Mouse (Mus musculus) hindbrain, embryonic 15.5 days (tissue): ENCODE measurements around the gene Prpf8. TPM values are rescaled to one million over a fixed set of nuclear protein-coding genes. Genes with fewer than 3 reads are reported as not detected.

ENCODE experiments used
- ATAC-seq: fragments of 200-750 bp; cut with Nextera tagmentation; 2 replicates; pipeline ENCODE4 v1.8.0; 2017; ENCODE audit warnings: low read depth, moderate number of reproducible peaks, moderate TSS enrichment; ENCODE audit not compliant: low FRiP score
- H3K27ac ChIP-seq: fragments of 300-500 bp; sonication (generic); replicated peaks from 2 replicates; pipeline ENCODE4 v1.5.1; 2015; ENCODE audit warnings: mild to moderate bottlenecking, inconsistent platforms
- H3K27me3 ChIP-seq: fragments of 300-500 bp; sonication (generic); 2 replicates; pipeline ENCODE4 v1.6.1; 2015; ENCODE audit warnings: control low read depth, inconsistent platforms
- H3K36me3 ChIP-seq: fragments of 300-500 bp; sonication (generic); 2 replicates; pipeline ENCODE4 v1.6.1; 2015; ENCODE audit warnings: control low read depth, inconsistent platforms
- H3K4me1 ChIP-seq: fragments of 300-500 bp; sonication (generic); replicated peaks from 2 replicates; pipeline ENCODE4 v1.6.1; 2015; ENCODE audit warnings: control low read depth, inconsistent platforms
- H3K4me2 ChIP-seq: fragments of 300-500 bp; sonication (generic); 2 replicates; pipeline ENCODE4 v1.6.1; 2015; ENCODE audit warnings: moderate library complexity, mild to moderate bottlenecking, inconsistent platforms
- H3K4me3 ChIP-seq: fragments of 300-500 bp; sonication (generic); 2 replicates; pipeline ENCODE4 v1.5.1; 2015; ENCODE audit warnings: mild to moderate bottlenecking, inconsistent platforms
- H3K9ac ChIP-seq: fragments of 300-500 bp; sonication (generic); 2 replicates; pipeline ENCODE4 v1.6.1; 2015; ENCODE audit warnings: inconsistent platforms
- H3K9me3 ChIP-seq: fragments of 300-500 bp; sonication (generic); 2 replicates; pipeline ENCODE4 v1.6.1; 2016; ENCODE audit warnings: control low read depth, inconsistent platforms
- WGBS: fragments of 180-500 bp; shearing (Covaris S2); methylation state at CpG from one replicate; pipeline ENCODE4 v1.1.7; 2015; 5-methylcytosine and 5-hydroxymethylcytosine counted together
- polyA plus RNA-seq: library from polyadenylated mRNA; unstranded; fragments of >200 nt; fragmentation: Nextera tagmentation; extraction: Ambion mirVana; gene quantifications from 2 replicates; pipeline ENCODE4 v1.2.1, GENCODE M21; 2015

Gene Prpf8
- polyA plus RNA-seq, 1 experiment from 2014 or later, result 51.2 TPM

GRCm38 (mm10) chr11:75460103-75460843 lies 26.3 kb upstream of the Prpf8 start:
- H3K9ac ChIP-seq, result peak overlapping the region; percentile 17
- no peaks in the 10 kb centered on the region for H3K27me3 ChIP-seq
- peak overlapping the region; percentile 78 for H3K27ac ChIP-seq
- peak overlapping the region; percentile 80 for H3K4me3 ChIP-seq
- H3K9me3 ChIP-seq, result no peaks in the 10 kb centered on the region
- peak overlapping the region; percentile 94 for H3K4me2 ChIP-seq
- peaks cover 24% of the 10 kb centered on the region for H3K4me1 ChIP-seq
- H3K36me3 ChIP-seq, result peaks cover 9% of the 10 kb centered on the region
- ATAC-seq, result 0 out of 2 replicates have a peak, but pooled peaks have one; percentile 5
- 3% methylated on average over 19 of the region's 19 CpGs for WGBS

- Histone ChIP-seq H3K9me3 (no peaks in the 10 kb centered on the region), H3K36me3 (peaks cover 18% of the 10 kb centered on the region), H3K9ac (peak within 1 kb of the TSS; percentile 69), H3K27me3 (no peaks in the 10 kb centered on the region), H3K4me2 (peak within 1 kb of the TSS; percentile 94), H3K4me3 (peak within 1 kb of the TSS; percentile 80), H3K4me1 (peaks cover 24% of the 10 kb centered on the region), H3K27ac (peak within 1 kb of the TSS; percentile 78)
- WGBS, result under 1% methylated on average over 46 of the region's 46 CpGs
- ATAC-seq, result peak; percentile 97
Measured at GRCm38 (mm10) chr11:75460844-75461742, 25.5 kb upstream of the Prpf8 start, which contains the start of gene Tlcd2. Gene Tlcd2 (plus strand): TSS chr11:75461715.

- no peaks in the 10 kb centered on the region for H3K27me3 ChIP-seq
- ATAC-seq, result no peak
- H3K4me3 ChIP-seq, result peak overlapping the region; percentile 80
- peak overlapping the region; percentile 69 for H3K9ac ChIP-seq
- peaks cover 24% of the 10 kb centered on the region for H3K4me1 ChIP-seq
- H3K9me3 ChIP-seq, result no peaks in the 10 kb centered on the region
- H3K36me3 ChIP-seq, result peaks cover 21% of the 10 kb centered on the region
- peak overlapping the region; percentile 94 for H3K4me2 ChIP-seq
- under 1% methylated on average over 30 of the region's 30 CpGs for WGBS
- peak overlapping the region; percentile 75 for H3K27ac ChIP-seq
Measured at GRCm38 (mm10) chr11:75461743-75462252, 24.8 kb upstream of the Prpf8 start.

- WGBS, result 4% methylated on average over 13 of the region's 16 CpGs
- Histone ChIP-seq H3K9ac (peak overlapping the region; percentile 69), H3K4me2 (peak overlapping the region; percentile 94), H3K27ac (peak overlapping the region; percentile 75; the same call in 1 of the 2 replicates), H3K27me3 (no peaks in the 10 kb centered on the region), H3K9me3 (no peaks in the 10 kb centered on the region), H3K36me3 (peaks cover 22% of the 10 kb centered on the region), H3K4me1 (peaks cover 24% of the 10 kb centered on the region), H3K4me3 (peak overlapping the region; percentile 80)
- no peak for ATAC-seq
Measured at GRCm38 (mm10) chr11:75462253-75462783, 24.3 kb upstream of the Prpf8 start.

- peak overlapping the region; percentile 94 for H3K4me2 ChIP-seq
- no peak overlapping the region for H3K27ac ChIP-seq
- peaks cover 24% of the 10 kb centered on the region for H3K4me1 ChIP-seq
- H3K9me3 ChIP-seq, result no peaks in the 10 kb centered on the region
- H3K4me3 ChIP-seq, result peak overlapping the region; percentile 80
- H3K9ac ChIP-seq, result no peak overlapping the region
- WGBS, result 4% methylated on average over 9 of the region's 9 CpGs
- peaks cover 22% of the 10 kb centered on the region for H3K36me3 ChIP-seq
- H3K27me3 ChIP-seq, result no peaks in the 10 kb centered on the region
- ATAC-seq, result no peak
Measured at GRCm38 (mm10) chr11:75462865-75463336, 23.7 kb upstream of the Prpf8 start.

GRCm38 (mm10) chr11:75463624-75464023 lies 23.0 kb upstream of the Prpf8 start:
- no peak overlapping the region for H3K27ac ChIP-seq
- H3K9ac ChIP-seq, result no peak overlapping the region
- H3K4me2 ChIP-seq, result no peak overlapping the region
- peaks cover 24% of the 10 kb centered on the region for H3K4me1 ChIP-seq
- ATAC-seq, result no peak
- peaks cover 22% of the 10 kb centered on the region for H3K36me3 ChIP-seq
- no peak overlapping the region for H3K4me3 ChIP-seq
- WGBS, result 77% methylated on average over 4 of the region's 4 CpGs
- H3K9me3 ChIP-seq, result no peaks in the 10 kb centered on the region
- no peaks in the 10 kb centered on the region for H3K27me3 ChIP-seq

GRCm38 (mm10) chr11:75464417-75464816 lies 22.2 kb upstream of the Prpf8 start:
- H3K27ac ChIP-seq, result no peak overlapping the region
- H3K4me3 ChIP-seq, result no peak overlapping the region
- H3K9me3 ChIP-seq, result no peaks in the 10 kb centered on the region
- H3K9ac ChIP-seq, result no peak overlapping the region
- ATAC-seq, result no peak
- WGBS, result 90% methylated on average over 6 of the region's 6 CpGs
- H3K27me3 ChIP-seq, result 0 out of 2 replicates have a peak, but pooled peaks cover 2% of the 10 kb centered on the region
- H3K36me3 ChIP-seq, result peaks cover 22% of the 10 kb centered on the region
- H3K4me1 ChIP-seq, result peaks cover 24% of the 10 kb centered on the region
- H3K4me2 ChIP-seq, result no peak overlapping the region

GRCm38 (mm10) chr11:75465051-75465450 lies 21.6 kb upstream of the Prpf8 start:
- Histone ChIP-seq H3K36me3 (peaks cover 22% of the 10 kb centered on the region), H3K9ac (no peak overlapping the region), H3K4me3 (no peak overlapping the region), H3K27ac (no peak overlapping the region), H3K4me1 (peaks cover 19% of the 10 kb centered on the region), H3K27me3 (0 out of 2 replicates have a peak, but pooled peaks cover 4% of the 10 kb centered on the region), H3K4me2 (no peak overlapping the region), H3K9me3 (no peaks in the 10 kb centered on the region)
- WGBS, result 82% methylated on average over 6 of the region's 6 CpGs
- ATAC-seq, result no peak

GRCm38 (mm10) chr11:75466731-75467505 lies 19.7 kb upstream of the Prpf8 start:
- Histone ChIP-seq H3K9me3 (no peaks in the 10 kb centered on the region), H3K9ac (no peak overlapping the region)
- no peak for ATAC-seq

GRCm38 (mm10) chr11:75467512-75468215 lies 19.0 kb upstream of the Prpf8 start:
- H3K9ac ChIP-seq, result 0 out of 2 replicates have a peak overlapping the region, but pooled peaks have one; percentile 21
- H3K27ac ChIP-seq, result no peak overlapping the region
- 17% methylated on average over 19 of the region's 19 CpGs for WGBS
- H3K4me2 ChIP-seq, result peak overlapping the region; percentile 56
- H3K36me3 ChIP-seq, result peaks cover 22% of the 10 kb centered on the region
- H3K27me3 ChIP-seq, result 0 out of 2 replicates have a peak, but pooled peaks cover 4% of the 10 kb centered on the region
- ATAC-seq, result no peak
- no peaks in the 10 kb centered on the region for H3K9me3 ChIP-seq
- peak overlapping the region; percentile 27 for H3K4me3 ChIP-seq
- H3K4me1 ChIP-seq, result peaks cover 6% of the 10 kb centered on the region

More at GRCm38 (mm10) chr11:75466731-75467505, 19.7 kb upstream of the Prpf8 start:
- Histone ChIP-seq H3K4me3 (no peak overlapping the region), H3K36me3 (peaks cover 22% of the 10 kb centered on the region), H3K27me3 (0 out of 2 replicates have a peak, but pooled peaks cover 4% of the 10 kb centered on the region), H3K27ac (no peak overlapping the region), H3K4me2 (no peak overlapping the region), H3K4me1 (peaks cover 14% of the 10 kb centered on the region)
- WGBS, result 96% methylated on average over 4 of the region's 4 CpGs
